Mouse (Mus musculus) lung, embryonic 14.5 days (tissue): ENCODE measurements around the gene Pik3c2g. TPM values are rescaled to one million over a fixed set of nuclear protein-coding genes. Genes with fewer than 3 reads are reported as not detected.

Experiments
- ATAC-seq: fragments of 200-750 bp; cut with Nextera tagmentation; 2 replicates; pipeline ENCODE4 v1.8.0; 2017; ENCODE audit warnings: mild to moderate bottlenecking, moderate TSS enrichment, moderate library complexity; ENCODE audit not compliant: insufficient read depth
- DNase-seq: peaks from one replicate; pipeline ENCODE4 v3.0.0-alpha.2; 2015
- H3K27ac ChIP-seq: fragments of 300-500 bp; sonication (generic); 2 replicates; pipeline ENCODE4 v1.5.1; 2014; ENCODE audit warnings: low read depth, mild to moderate bottlenecking, moderate library complexity
- H3K27me3 ChIP-seq: fragments of 300-500 bp; sonication (generic); 2 replicates; pipeline ENCODE4 v1.6.1; 2014; ENCODE audit warnings: low read length, control low read depth; ENCODE audit not compliant: insufficient read depth
- H3K36me3 ChIP-seq: fragments of 300-500 bp; sonication (generic); 2 replicates; pipeline ENCODE4 v1.6.1; 2014; ENCODE audit warnings: control low read depth; ENCODE audit not compliant: insufficient read depth
- H3K4me1 ChIP-seq: fragments of 300-500 bp; sonication (generic); 2 replicates; pipeline ENCODE4 v1.6.1; 2014; ENCODE audit warnings: antibody characterized with exemption, control low read depth; ENCODE audit not compliant: insufficient read depth
- H3K4me2 ChIP-seq: fragments of 300-500 bp; sonication (generic); 2 replicates; pipeline ENCODE4 v1.6.1; 2014; ENCODE audit warnings: mild to moderate bottlenecking
- H3K4me3 ChIP-seq: fragments of 300-500 bp; sonication (generic); 2 replicates; pipeline ENCODE4 v1.5.1; 2014; ENCODE audit warnings: low read depth, low read length
- H3K9ac ChIP-seq: fragments of 300-500 bp; sonication (generic); 2 replicates; pipeline ENCODE4 v1.6.1; 2014
- H3K9me3 ChIP-seq: fragments of 300-500 bp; sonication (generic); 2 replicates; pipeline ENCODE4 v1.6.1; 2016; ENCODE audit warnings: low read depth, low read length, control low read depth
- CTCF ChIP-seq: IDR thresholded peaks from 2 replicates; pipeline ENCODE4 v1.5.1; 2016; ENCODE audit warnings: antibody characterized with exemption, low read depth
- WGBS: fragments of 180-500 bp; shearing (Covaris S2); extraction: QIAGEN DNeasy Blood & Tissue Kit; methylation state at CpG from one replicate; pipeline ENCODE4 v1.1.7; 2014; 5-methylcytosine and 5-hydroxymethylcytosine counted together
- polyA plus RNA-seq: library from polyadenylated mRNA; unstranded; fragments of >200 nt; fragmentation: Nextera tagmentation; extraction: Ambion mirVana; gene quantifications from 2 replicates; pipeline ENCODE4 v1.2.1, GENCODE M21; 2014

Gene Pik3c2g
- polyA plus RNA-seq, 1 experiment from 2014 or later, result 1.1 TPM

DNA sequence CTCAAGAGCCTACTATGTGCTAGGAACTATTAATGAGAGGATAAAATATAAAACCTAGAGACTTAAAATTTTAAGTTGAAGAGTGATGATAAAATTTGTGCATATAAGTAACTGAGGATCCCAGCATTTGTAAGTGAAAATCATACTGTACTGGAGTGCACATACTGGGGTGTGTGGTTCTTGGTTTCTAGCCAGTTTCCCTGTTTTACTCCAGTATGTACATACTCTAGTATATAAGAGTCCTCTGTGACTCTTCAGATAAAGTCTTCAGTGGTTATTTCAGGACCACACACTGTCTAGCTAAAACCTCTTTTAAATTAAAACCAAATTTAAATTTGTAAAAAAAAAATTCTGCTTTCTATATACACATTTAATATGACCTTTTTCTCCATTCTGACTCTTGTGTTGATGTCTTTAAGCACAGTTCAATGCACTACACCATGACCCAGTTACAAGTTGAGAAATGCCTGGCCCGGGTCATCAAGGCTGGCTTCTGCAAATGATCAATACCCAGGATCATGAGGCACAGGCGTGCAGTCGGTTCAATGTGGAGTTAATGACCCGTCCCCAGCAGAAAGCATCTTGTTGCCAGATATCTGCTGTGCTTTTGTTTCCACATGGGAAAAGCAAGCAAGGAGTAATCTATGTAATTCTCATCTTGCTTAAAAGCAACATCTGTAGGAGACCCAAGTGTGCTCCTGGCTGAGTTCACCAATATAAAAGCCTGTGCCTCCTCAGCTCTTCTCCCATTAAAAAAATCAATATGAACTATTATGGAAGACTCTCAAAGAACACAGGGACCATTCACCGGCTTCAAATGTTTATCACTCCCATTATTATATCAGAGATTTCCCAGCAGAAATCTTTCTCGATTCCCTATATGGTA is 290.7 kb downstream of the Pik3c2g start:
- no peaks in the 10 kb centered on the region for H3K9me3 ChIP-seq
- H3K36me3 ChIP-seq, result no peaks in the 10 kb centered on the region
- 75% methylated on average over 6 of the region's 6 CpGs for WGBS
- H3K27ac ChIP-seq, result no peak overlapping the region
- no peak overlapping the region for H3K9ac ChIP-seq
- DNase-seq (no peak), ATAC-seq (no peak)
- no peak overlapping the region for H3K4me2 ChIP-seq
- H3K4me1 ChIP-seq, result no peaks in the 10 kb centered on the region
- TF ChIP-seq CTCF, result no peak
- H3K4me3 ChIP-seq, result no peak overlapping the region
- H3K27me3 ChIP-seq, result no peaks in the 10 kb centered on the region

DNA sequence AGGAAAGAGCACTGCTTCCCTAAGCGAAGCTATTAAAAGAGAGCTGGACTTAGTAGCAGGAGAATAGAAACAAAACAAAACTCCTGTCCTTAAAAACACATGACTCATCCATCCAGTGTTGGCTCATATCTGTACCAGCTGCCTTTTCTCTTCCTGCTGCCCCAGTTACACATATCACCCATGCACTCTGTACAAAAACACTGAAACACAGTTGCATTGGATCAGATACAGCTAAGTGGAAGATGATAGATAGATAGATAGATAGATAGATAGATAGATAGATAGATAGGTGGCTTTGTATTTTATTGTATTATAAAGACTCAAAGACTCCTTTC is 291.3 kb downstream of the Pik3c2g start:
- no peak overlapping the region for H3K4me2 ChIP-seq

DNA sequence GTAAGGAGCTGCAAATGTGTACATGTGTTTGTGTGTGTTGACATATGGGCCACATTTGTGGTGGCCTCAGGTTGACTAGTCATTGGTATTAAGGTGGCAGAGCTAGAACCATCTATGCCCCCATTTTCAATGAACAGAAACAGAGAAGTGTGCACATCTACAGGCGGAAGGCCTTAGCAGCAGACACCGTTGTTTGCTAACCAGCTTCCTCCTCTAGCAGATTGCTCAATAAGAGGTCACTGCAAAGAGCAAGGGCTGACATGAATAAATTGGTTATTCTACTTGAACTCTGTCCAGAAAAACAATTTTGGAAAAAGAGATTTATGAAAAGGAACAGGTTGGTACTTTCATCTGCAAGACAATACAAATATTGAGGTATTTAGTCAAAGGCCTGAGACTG is 295.1 kb downstream of the Pik3c2g start:
- DNase-seq (no peak), ATAC-seq (no peak)
- Histone ChIP-seq H3K9me3 (no peaks in the 10 kb centered on the region), H3K4me3 (no peak overlapping the region), H3K27ac (peak overlapping the region; percentile 36; the same call in 1 of the 2 replicates), H3K27me3 (no peaks in the 10 kb centered on the region), H3K4me1 (no peaks in the 10 kb centered on the region), H3K9ac (no peak overlapping the region), H3K4me2 (no peak overlapping the region), H3K36me3 (no peaks in the 10 kb centered on the region)
- WGBS, result 60% methylated on average over 2 of the region's 2 CpGs
- no peak for TF ChIP-seq CTCF

More for the DNA sequence above, 291.3 kb downstream of the Pik3c2g start:
- no peak overlapping the region for H3K27ac ChIP-seq
- no peaks in the 10 kb centered on the region for H3K4me1 ChIP-seq
- no peak for TF ChIP-seq CTCF
- no peaks in the 10 kb centered on the region for H3K9me3 ChIP-seq
- peak; percentile 20 for DNase-seq
- no peak overlapping the region for H3K4me3 ChIP-seq
- ATAC-seq, result peak; percentile 33; the same call in 1 of the 2 replicates
- H3K9ac ChIP-seq, result no peak overlapping the region
- no peaks in the 10 kb centered on the region for H3K36me3 ChIP-seq
- WGBS, result 62% methylated on average over 1 of the region's 1 CpGs
- H3K27me3 ChIP-seq, result no peaks in the 10 kb centered on the region

DNA sequence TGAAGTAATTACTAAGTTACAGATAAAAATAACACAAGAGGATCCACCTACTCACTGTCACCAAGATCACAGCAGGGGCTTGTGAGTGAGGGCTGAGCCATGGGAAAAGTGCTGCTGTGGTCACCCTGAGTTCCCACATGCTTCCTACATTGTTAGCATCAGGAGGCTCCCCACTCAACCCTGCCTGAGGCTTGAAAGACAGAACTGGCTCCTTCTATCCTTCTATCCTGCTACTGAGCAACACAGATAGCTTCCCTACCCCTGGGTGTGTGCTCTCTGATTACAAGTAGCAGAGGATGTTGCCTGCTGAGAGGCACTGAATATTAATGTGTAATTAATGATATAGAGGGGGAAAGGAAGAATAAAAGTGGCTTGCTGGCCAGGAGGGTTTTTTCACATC is 300.2 kb downstream of the Pik3c2g start:
- Histone ChIP-seq H3K4me3 (no peak overlapping the region), H3K4me2 (no peak overlapping the region), H3K9me3 (no peaks in the 10 kb centered on the region), H3K27me3 (no peaks in the 10 kb centered on the region), H3K4me1 (no peaks in the 10 kb centered on the region), H3K36me3 (no peaks in the 10 kb centered on the region), H3K27ac (no peak overlapping the region), H3K9ac (no peak overlapping the region)
- DNase-seq, result no peak
- no peak for ATAC-seq
- no peak for TF ChIP-seq CTCF

DNA sequence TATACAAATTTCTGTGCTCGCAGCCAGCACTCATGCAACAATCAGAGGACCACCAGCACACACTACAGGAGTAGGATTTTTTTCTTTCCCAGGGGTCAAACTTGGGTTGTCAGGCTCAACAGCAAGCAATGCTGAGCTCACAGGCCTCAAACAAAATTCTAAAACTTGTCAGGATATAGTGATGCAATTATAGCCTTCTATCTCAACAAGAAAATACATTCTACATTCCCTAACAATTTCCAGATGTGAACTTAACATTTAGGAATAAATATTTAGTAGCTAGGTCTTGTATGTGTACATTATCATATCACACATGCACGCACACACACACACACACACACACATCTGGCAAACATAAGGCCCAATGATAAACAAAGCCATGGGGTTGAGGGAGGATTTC is 308.6 kb downstream of the Pik3c2g start:
- peak; percentile 76 for DNase-seq
- WGBS, result 24% methylated on average over 2 of the region's 2 CpGs
- H3K4me2 ChIP-seq, result no peak overlapping the region
- TF ChIP-seq CTCF, result no peak
- H3K27me3 ChIP-seq, result no peaks in the 10 kb centered on the region
- no peak overlapping the region for H3K9ac ChIP-seq
- no peaks in the 10 kb centered on the region; the same call in 1 of the 2 replicates for H3K9me3 ChIP-seq
- H3K4me3 ChIP-seq, result no peak overlapping the region
- H3K4me1 ChIP-seq, result no peaks in the 10 kb centered on the region
- ATAC-seq, result peak; percentile 91
- no peaks in the 10 kb centered on the region for H3K36me3 ChIP-seq
- H3K27ac ChIP-seq, result no peak overlapping the region

DNA sequence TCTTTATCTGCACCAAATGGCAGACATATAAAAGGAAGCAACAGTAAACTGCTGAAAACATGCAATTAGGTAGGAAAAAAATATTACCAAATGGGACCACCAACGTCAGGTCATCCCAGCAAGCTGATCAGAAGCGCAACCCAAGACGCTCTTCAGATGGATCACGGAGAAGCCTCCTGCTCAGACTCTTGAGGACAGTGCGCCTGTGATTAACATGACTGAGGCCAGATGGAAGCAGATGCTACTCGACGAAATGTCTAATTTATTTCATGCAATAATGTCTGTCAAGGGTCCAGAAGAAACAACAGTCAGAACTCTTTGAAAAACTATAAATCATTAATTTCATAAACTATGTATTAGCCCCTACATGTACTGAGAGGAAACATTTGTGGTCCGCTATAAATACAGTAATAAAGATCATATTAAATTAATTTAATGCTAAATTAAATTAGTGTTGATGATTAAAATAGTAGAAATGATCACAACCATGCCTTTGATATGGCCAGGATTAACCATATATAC is 312.7 kb downstream of the Pik3c2g start:
- no peak for TF ChIP-seq CTCF
- no peaks in the 10 kb centered on the region for H3K4me1 ChIP-seq
- H3K4me3 ChIP-seq, result no peak overlapping the region
- no peaks in the 10 kb centered on the region for H3K27me3 ChIP-seq
- no peak overlapping the region for H3K9ac ChIP-seq
- ATAC-seq (no peak), DNase-seq (no peak)
- H3K4me2 ChIP-seq, result no peak overlapping the region
- no peak overlapping the region for H3K27ac ChIP-seq
- no peaks in the 10 kb centered on the region for H3K9me3 ChIP-seq
- H3K36me3 ChIP-seq, result no peaks in the 10 kb centered on the region
- 58% methylated on average over 8 of the region's 8 CpGs for WGBS

DNA sequence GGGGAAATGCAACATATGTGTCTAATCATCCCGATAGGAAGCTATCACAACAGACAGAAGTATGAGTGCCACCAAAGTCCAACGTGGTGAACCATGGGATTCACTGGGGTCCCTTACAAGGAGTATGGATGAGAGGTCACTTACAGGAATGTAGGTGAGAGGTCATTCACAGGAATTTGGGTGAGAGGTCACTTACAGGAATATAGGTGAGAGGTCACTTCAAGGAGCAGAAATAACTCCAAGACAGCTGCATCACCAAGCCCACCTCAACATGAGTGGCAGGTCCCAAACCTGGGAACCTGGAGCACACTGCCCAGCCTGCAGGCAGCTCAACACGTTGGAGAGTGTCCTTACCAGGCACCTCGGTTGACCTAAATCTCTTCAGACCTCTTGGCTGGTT is 314.8 kb downstream of the Pik3c2g start:
- WGBS, result 66% methylated on average over 4 of the region's 4 CpGs
- DNase-seq, result no peak
- TF ChIP-seq CTCF, result no peak

More for the DNA sequence above, 314.8 kb downstream of the Pik3c2g start:
- no peaks in the 10 kb centered on the region for H3K9me3 ChIP-seq
- no peak for ATAC-seq
- H3K4me3 ChIP-seq, result no peak overlapping the region
- no peaks in the 10 kb centered on the region for H3K27me3 ChIP-seq
- no peaks in the 10 kb centered on the region for H3K36me3 ChIP-seq
- H3K9ac ChIP-seq, result no peak overlapping the region
- no peaks in the 10 kb centered on the region for H3K4me1 ChIP-seq
- H3K4me2 ChIP-seq, result no peak overlapping the region
- no peak overlapping the region for H3K27ac ChIP-seq
